Mouse (Mus musculus): Measurements from ENCODE around the gene Glis2.

DNA sequence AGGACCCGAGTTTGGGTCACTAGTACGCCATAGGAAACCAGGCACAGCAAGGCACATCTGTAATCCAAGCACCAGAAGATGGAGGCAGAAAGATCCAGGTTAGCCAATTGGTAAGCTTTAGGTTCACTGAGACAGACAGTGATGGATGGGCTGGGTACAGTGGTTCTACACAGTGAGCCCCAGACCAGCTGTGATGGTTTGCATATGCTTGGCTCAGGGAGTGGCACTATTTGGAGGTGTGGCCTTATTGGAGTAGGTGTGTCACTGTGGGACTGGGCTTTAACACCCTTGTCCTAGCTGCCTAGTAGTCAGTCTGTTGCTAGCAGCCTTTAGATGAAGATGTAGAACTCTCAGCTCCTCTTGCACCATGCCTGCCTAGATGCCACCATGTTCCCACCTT, 69.3 kb downstream of the Glis2 start:
- TF ChIP-seq TAL1 (IDR thresholded peaks at IDR 0.05; ENCODE audit: low read length), result no peak
- no peak for TF ChIP-seq GATA1 (IDR thresholded peaks at IDR 0.05; ENCODE audit: low read length)
